Mouse (Mus musculus): ENCODE data around the gene Ccdc57. TPM values are rescaled to one million over a fixed set of nuclear protein-coding genes. Genes with fewer than 3 reads are reported as not detected.
A peak's percentile ranks its signal among the peaks of the same experiment; 100 is the strongest.

The Ccdc57 gene
- polyA plus RNA-seq, 1 experiment from 2014 or later, result 4.5 TPM

DNA sequence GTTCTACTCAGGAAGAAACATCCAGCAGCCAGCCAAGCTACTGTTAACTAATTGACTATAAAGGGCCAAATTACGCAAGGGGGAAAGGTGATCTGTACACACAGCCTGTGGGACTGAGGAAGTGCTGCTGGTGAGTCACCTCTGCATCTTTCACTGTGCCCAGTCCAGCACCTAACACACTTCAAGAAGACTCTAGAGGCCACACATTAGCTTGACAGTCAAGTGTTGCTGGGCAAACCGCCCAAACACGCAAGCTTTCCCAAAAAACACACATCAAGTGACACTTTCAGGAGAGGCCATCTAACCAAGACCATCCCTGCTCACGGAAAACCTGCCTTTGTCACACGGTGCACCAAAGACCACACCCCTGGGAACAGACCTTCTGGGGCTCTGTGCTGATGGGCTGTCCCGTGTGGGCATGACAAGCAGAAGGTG lies 34.5 kb downstream of the Ccdc57 start:
- H3K9ac ChIP-seq (replicated peaks; ENCODE audit: low read length), result no peak overlapping the region
- WGBS, result 88% methylated on average over 6 of the region's 6 CpGs
- no peaks in the 10 kb centered on the region for H3K9me3 ChIP-seq (replicated peaks; ENCODE audit: control insufficient read depth, low read length)
- no peak overlapping the region for H3K27ac ChIP-seq (replicated peaks; ENCODE audit: low read depth, low read length)
- H3K4me1 ChIP-seq (ENCODE audit: control insufficient read depth, insufficient read depth, low read length), result no peaks in the 10 kb centered on the region
- H3K36me3 ChIP-seq (replicated peaks; ENCODE audit: control insufficient read depth, insufficient read depth, low read depth, low read length), result no peaks in the 10 kb centered on the region; the same call in 1 of the 2 replicates
- DNase-seq (ENCODE audit: low spot score), result no peak
- no peak overlapping the region for H3K4me2 ChIP-seq (ENCODE audit: low read depth, low read length)
- no peaks in the 10 kb centered on the region for H3K27me3 ChIP-seq (ENCODE audit: control insufficient read depth, insufficient read depth, low read length)
- H3K4me3 ChIP-seq (ENCODE audit: low read depth, low read length), result no peak overlapping the region
- ATAC-seq (replicated peaks; ENCODE audit: insufficient number of reproducible peaks, low FRiP score, low TSS enrichment, low read depth), result no peak

DNA sequence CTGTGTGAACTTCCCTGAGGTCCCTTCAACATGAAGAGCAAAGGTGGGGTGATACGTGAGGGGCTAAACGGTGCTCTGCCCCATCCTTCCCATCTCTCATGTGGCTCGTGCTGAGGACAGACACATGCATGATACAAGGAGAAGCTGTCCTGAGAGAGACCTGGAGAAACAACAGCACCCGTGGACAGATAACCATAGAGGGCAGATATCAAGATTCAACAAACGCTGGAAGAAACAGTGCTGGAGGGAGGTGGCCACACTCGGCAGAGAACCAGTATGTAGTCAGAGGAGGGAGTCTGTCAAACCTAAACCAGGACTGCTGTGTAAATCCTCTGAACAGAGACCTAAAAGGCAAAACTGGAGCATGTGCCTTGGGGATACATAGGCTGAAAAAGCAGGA lies 37.2 kb downstream of the Ccdc57 start:
- 89% methylated on average over 6 of the region's 6 CpGs for WGBS
- Histone ChIP-seq H3K36me3 (replicated peaks; ENCODE audit: control insufficient read depth, insufficient read depth, low read depth, low read length) (no peaks in the 10 kb centered on the region; the same call in none of the 2 replicates), H3K27me3 (ENCODE audit: control insufficient read depth, insufficient read depth, low read length) (no peaks in the 10 kb centered on the region), H3K27ac (replicated peaks; ENCODE audit: low read depth, low read length) (no peak overlapping the region), H3K4me1 (ENCODE audit: control insufficient read depth, insufficient read depth, low read length) (no peaks in the 10 kb centered on the region), H3K4me2 (ENCODE audit: low read depth, low read length) (no peak overlapping the region), H3K9ac (replicated peaks; ENCODE audit: low read length) (no peak overlapping the region), H3K4me3 (ENCODE audit: low read depth, low read length) (no peak overlapping the region), H3K9me3 (replicated peaks; ENCODE audit: control insufficient read depth, low read length) (no peaks in the 10 kb centered on the region)
- ATAC-seq (replicated peaks; ENCODE audit: insufficient number of reproducible peaks, low FRiP score, low TSS enrichment, low read depth) (no peak), DNase-seq (ENCODE audit: low spot score) (no peak)

DNA sequence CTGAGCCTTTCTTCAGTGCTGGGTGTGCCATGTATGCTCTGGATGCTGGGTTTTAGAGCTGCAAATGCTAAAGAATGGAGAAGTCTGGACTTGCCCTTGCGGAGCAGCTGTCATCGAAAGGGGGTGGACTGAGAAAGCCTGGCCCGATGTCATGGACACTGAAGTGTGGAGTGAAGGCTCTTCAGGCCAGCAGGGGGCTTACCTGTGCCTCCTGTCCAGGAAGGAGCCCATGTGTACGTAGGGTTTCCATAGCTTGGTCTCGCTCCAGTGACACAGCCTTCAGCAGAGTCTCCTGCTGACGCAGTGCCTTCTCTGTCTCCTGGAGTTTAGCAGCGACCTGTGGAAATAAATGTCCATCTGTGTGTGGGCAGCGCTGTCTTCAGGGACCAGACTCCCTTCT lies 38.3 kb downstream of the Ccdc57 start:
- Histone ChIP-seq H3K4me2 (ENCODE audit: low read depth, low read length) (no peak overlapping the region), H3K36me3 (replicated peaks; ENCODE audit: control insufficient read depth, insufficient read depth, low read depth, low read length) (no peaks in the 10 kb centered on the region; the same call in none of the 2 replicates), H3K4me1 (ENCODE audit: control insufficient read depth, insufficient read depth, low read length) (no peaks in the 10 kb centered on the region), H3K4me3 (ENCODE audit: low read depth, low read length) (no peak overlapping the region), H3K9me3 (replicated peaks; ENCODE audit: control insufficient read depth, low read length) (no peaks in the 10 kb centered on the region), H3K27ac (replicated peaks; ENCODE audit: low read depth, low read length) (no peak overlapping the region), H3K27me3 (ENCODE audit: control insufficient read depth, insufficient read depth, low read length) (no peaks in the 10 kb centered on the region), H3K9ac (replicated peaks; ENCODE audit: low read length) (no peak overlapping the region)
- 90% methylated on average over 8 of the region's 8 CpGs for WGBS
- ATAC-seq (replicated peaks; ENCODE audit: insufficient number of reproducible peaks, low FRiP score, low TSS enrichment, low read depth) (no peak), DNase-seq (ENCODE audit: low spot score) (peak; percentile 3)

DNA sequence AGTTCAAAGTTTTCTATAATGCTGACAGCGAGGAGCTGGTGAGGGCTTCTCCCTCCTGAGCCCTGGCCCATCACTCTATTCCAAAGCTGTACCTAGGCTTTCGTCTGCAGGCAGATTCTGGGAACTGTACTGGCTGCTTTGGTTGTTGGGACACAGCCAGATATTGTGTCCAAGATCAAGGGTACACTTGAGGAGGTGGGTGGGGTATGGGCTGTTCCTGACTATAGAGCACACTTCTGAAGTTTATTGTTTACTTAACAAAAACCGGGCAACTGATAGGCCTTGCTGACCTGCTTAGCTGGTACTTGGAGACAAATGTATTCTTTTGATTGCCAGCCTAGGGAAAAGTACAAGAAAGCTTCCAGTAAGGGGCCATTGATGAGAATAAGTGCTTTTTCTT lies 43.5 kb downstream of the Ccdc57 start:
- DNase-seq (ENCODE audit: low spot score), result no peak
- 93% methylated on average over 3 of the region's 3 CpGs for WGBS
- ATAC-seq (replicated peaks; ENCODE audit: insufficient number of reproducible peaks, low FRiP score, low TSS enrichment, low read depth), result no peak
- Histone ChIP-seq H3K36me3 (replicated peaks; ENCODE audit: control insufficient read depth, insufficient read depth, low read depth, low read length) (peaks cover 2% of the 10 kb centered on the region; the same call in 1 of the 2 replicates), H3K4me2 (ENCODE audit: low read depth, low read length) (no peak overlapping the region), H3K4me3 (ENCODE audit: low read depth, low read length) (no peak overlapping the region), H3K9ac (replicated peaks; ENCODE audit: low read length) (no peak overlapping the region), H3K27me3 (ENCODE audit: control insufficient read depth, insufficient read depth, low read length) (no peaks in the 10 kb centered on the region), H3K27ac (replicated peaks; ENCODE audit: low read depth, low read length) (no peak overlapping the region), H3K9me3 (replicated peaks; ENCODE audit: control insufficient read depth, low read length) (no peaks in the 10 kb centered on the region), H3K4me1 (ENCODE audit: control insufficient read depth, insufficient read depth, low read length) (no peaks in the 10 kb centered on the region)

DNA sequence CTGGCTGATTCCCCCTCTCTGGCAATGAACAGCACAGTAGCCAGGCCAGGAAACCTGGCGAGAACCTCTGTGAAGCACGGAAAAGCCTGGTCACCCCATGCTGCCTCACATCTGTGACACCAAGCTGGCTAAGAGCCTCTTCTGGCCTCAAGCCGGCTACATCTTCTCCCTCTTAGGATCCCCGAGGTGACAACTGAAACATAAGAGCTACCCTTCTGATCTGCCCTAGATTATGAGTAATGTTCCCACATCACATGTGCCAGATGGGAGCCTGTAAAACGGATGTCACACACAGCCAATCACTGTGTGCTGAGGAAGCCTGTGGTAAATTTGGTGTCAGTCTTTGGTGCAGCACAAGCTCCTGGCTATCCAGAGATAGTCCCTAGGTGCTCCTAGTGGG lies 44.0 kb downstream of the Ccdc57 start:
- DNase-seq (ENCODE audit: low spot score) (no peak), ATAC-seq (replicated peaks; ENCODE audit: insufficient number of reproducible peaks, low FRiP score, low TSS enrichment, low read depth) (no peak)
- Histone ChIP-seq H3K4me2 (ENCODE audit: low read depth, low read length) (no peak overlapping the region), H3K36me3 (replicated peaks; ENCODE audit: control insufficient read depth, insufficient read depth, low read depth, low read length) (peaks cover 2% of the 10 kb centered on the region; the same call in 1 of the 2 replicates), H3K9ac (replicated peaks; ENCODE audit: low read length) (no peak overlapping the region), H3K27ac (replicated peaks; ENCODE audit: low read depth, low read length) (no peak overlapping the region), H3K9me3 (replicated peaks; ENCODE audit: control insufficient read depth, low read length) (no peaks in the 10 kb centered on the region), H3K27me3 (ENCODE audit: control insufficient read depth, insufficient read depth, low read length) (no peaks in the 10 kb centered on the region), H3K4me3 (ENCODE audit: low read depth, low read length) (no peak overlapping the region), H3K4me1 (ENCODE audit: control insufficient read depth, insufficient read depth, low read length) (no peaks in the 10 kb centered on the region)
- WGBS, result 85% methylated on average over 5 of the region's 5 CpGs

DNA sequence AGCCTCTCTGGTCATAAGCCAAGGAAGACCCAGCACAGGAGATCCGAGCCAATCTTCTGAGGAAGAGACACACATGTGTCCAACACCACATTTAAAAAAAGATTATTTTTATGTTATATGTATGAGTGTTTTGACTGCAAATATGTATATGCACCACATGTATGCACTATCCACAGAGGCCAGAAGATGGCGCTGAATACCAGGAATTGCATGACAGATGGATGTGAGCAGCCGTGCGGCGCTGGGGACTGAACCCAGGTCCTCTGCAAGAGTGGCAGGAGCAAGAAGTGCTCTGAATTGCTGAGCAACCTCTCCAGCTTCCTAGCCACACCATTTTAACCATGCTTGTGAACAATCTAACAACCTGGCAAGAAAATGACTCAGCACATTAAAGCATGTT lies 45.2 kb downstream of the Ccdc57 start:
- no peak for DNase-seq (ENCODE audit: low spot score)
- 85% methylated on average over 5 of the region's 5 CpGs for WGBS
- Histone ChIP-seq H3K27me3 (ENCODE audit: control insufficient read depth, insufficient read depth, low read length) (no peaks in the 10 kb centered on the region), H3K4me1 (ENCODE audit: control insufficient read depth, insufficient read depth, low read length) (no peaks in the 10 kb centered on the region), H3K36me3 (replicated peaks; ENCODE audit: control insufficient read depth, insufficient read depth, low read depth, low read length) (peaks cover 2% of the 10 kb centered on the region; the same call in 1 of the 2 replicates), H3K27ac (replicated peaks; ENCODE audit: low read depth, low read length) (no peak overlapping the region), H3K9me3 (replicated peaks; ENCODE audit: control insufficient read depth, low read length) (no peaks in the 10 kb centered on the region), H3K9ac (replicated peaks; ENCODE audit: low read length) (no peak overlapping the region), H3K4me2 (ENCODE audit: low read depth, low read length) (no peak overlapping the region), H3K4me3 (ENCODE audit: low read depth, low read length) (no peak overlapping the region)
- no peak for ATAC-seq (replicated peaks; ENCODE audit: insufficient number of reproducible peaks, low FRiP score, low TSS enrichment, low read depth)

DNA sequence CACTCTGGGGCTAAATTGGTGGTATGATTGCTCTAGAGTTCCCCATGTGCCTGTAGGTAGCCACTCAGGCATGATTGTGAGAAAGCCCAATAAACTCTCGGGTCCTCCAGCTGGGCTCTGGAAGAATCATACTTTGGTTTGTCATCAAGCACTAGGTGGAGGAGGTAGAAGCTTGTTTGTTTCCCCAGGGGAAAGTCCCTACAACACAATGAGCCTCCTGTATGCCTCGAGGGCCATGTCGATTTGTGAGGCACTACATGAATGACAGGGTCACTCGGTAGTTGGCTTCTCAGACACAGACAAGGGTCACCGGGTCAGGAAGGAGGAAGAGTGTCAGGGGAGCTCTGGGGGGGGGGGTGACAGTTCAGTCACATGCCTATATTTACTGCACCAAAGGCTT lies 46.2 kb downstream of the Ccdc57 start:
- Histone ChIP-seq H3K4me1 (ENCODE audit: control insufficient read depth, insufficient read depth, low read length) (no peaks in the 10 kb centered on the region), H3K36me3 (replicated peaks; ENCODE audit: control insufficient read depth, insufficient read depth, low read depth, low read length) (peaks cover 2% of the 10 kb centered on the region; the same call in 1 of the 2 replicates), H3K9me3 (replicated peaks; ENCODE audit: control insufficient read depth, low read length) (no peaks in the 10 kb centered on the region), H3K27ac (replicated peaks; ENCODE audit: low read depth, low read length) (no peak overlapping the region), H3K4me3 (ENCODE audit: low read depth, low read length) (no peak overlapping the region), H3K9ac (replicated peaks; ENCODE audit: low read length) (no peak overlapping the region), H3K4me2 (ENCODE audit: low read depth, low read length) (no peak overlapping the region), H3K27me3 (ENCODE audit: control insufficient read depth, insufficient read depth, low read length) (no peaks in the 10 kb centered on the region)
- no peak for ATAC-seq (replicated peaks; ENCODE audit: insufficient number of reproducible peaks, low FRiP score, low TSS enrichment, low read depth)
- 45% methylated on average over 5 of the region's 5 CpGs for WGBS
- DNase-seq (ENCODE audit: low spot score), result no peak

DNA sequence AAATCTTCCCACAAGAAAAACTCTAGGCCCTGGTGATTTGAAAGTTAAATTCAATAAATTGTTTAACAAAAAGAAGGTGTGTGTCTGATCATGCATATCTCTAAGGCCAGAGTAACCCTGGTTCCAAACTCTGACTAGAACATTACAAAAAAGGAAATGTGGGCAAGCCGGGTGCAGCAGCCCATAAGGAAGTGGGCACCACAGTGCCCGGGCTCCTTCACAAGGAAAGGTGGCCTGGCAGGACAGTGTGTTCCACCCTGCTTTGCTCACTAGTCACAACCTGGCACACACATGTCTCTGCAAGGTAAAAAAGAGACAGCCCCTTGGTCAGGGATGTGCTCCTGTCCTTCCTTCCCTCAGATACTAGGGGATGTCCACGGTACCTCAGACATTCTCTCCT lies 49.1 kb downstream of the Ccdc57 start:
- 94% methylated on average over 3 of the region's 3 CpGs for WGBS
- Histone ChIP-seq H3K36me3 (replicated peaks; ENCODE audit: control insufficient read depth, insufficient read depth, low read depth, low read length) (0 out of 2 replicates have a peak, but pooled peaks cover 2% of the 10 kb centered on the region), H3K27me3 (ENCODE audit: control insufficient read depth, insufficient read depth, low read length) (no peaks in the 10 kb centered on the region), H3K9me3 (replicated peaks; ENCODE audit: control insufficient read depth, low read length) (no peaks in the 10 kb centered on the region), H3K9ac (replicated peaks; ENCODE audit: low read length) (no peak overlapping the region), H3K4me1 (ENCODE audit: control insufficient read depth, insufficient read depth, low read length) (no peaks in the 10 kb centered on the region), H3K27ac (replicated peaks; ENCODE audit: low read depth, low read length) (no peak overlapping the region), H3K4me2 (ENCODE audit: low read depth, low read length) (no peak overlapping the region), H3K4me3 (ENCODE audit: low read depth, low read length) (no peak overlapping the region)
- ATAC-seq (replicated peaks; ENCODE audit: insufficient number of reproducible peaks, low FRiP score, low TSS enrichment, low read depth) (no peak), DNase-seq (ENCODE audit: low spot score) (no peak)
